Mouse (Mus musculus): ENCODE measurements around the gene Ube2cbp.

The Ube2cbp gene

DNA sequence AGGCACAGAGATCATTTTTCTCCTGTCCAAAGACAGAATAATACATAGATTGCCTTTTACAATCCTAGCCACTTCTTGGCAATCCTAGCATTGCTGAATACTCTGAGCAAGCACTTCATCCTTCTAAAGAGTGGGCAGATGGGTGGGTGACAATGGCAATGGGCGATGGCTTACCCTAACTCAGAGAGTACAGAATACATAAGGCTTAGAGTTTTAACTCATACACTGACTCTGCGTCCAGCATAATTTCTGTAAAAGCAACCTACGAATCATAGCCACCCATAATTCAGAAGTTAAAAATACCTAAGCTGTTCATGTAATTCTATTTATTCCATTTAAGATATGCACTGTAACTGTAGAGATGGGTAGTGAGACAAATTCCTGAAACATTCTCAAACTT is 29.2 kb downstream of the Ube2cbp start:
- DNase-seq (ENCODE audit: low read depth, low spot score): no peak

DNA sequence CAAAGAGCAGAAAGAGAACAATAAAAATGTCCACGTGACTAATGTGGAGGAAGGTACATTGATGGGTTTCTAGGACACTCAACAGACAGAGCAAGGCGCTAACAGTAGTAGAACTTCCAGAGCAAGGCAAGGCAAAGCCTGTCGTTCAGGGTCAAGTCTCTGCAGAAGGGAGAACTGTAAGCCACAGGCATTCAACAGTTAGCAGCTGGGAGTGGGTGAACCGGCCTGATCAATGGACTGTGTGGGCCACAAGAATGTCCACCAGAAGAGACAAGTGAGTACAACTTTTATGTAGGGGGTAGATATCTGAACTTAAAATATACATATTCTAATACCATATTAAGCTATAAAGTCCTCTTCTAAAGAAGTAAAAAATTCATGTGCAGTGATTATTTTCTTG is 41.4 kb downstream of the Ube2cbp start:
- no peak for DNase-seq (ENCODE audit: low read depth, low spot score)

DNA sequence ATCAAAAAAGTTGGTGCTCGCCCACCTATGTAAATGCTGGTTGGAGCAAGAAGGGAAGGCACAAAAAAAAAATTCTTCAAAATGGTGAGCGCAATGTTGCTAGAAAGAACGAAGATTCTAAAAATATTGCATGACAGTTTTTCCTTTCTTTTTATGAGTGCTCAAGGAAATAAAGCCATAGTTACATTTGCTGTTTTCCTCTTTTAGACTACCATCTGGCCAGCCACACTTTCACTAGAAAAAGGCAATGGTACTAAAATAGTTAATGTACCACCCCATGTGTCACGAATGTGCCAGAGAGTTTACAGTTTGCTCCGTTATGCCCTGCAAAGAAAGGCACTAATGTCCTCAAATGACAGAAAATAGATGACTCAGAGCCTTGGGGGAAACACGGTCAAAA is 45.4 kb downstream of the Ube2cbp start:
- no peak for DNase-seq (ENCODE audit: low read depth, low spot score)

DNA sequence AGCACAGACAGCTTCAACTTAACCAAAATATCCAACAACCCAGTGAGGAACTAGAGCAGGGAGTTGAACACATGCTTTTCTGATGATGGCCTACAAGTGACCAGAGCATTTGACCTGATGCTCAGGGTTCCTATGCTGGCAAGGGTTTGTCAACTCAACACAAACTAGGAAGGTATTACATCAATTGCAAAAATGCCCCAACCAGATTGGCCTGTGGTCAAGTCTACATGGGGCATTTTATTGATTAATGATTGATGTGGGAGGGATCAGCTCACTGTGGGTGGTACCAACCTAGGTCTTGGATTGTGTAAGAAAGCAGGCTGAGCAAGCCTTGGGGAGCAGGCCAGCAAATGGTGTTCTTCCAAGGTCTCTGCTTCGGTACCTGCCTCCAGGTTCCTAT is 46.8 kb downstream of the Ube2cbp start:
- DNase-seq (ENCODE audit: low read depth, low spot score): no peak

DNA sequence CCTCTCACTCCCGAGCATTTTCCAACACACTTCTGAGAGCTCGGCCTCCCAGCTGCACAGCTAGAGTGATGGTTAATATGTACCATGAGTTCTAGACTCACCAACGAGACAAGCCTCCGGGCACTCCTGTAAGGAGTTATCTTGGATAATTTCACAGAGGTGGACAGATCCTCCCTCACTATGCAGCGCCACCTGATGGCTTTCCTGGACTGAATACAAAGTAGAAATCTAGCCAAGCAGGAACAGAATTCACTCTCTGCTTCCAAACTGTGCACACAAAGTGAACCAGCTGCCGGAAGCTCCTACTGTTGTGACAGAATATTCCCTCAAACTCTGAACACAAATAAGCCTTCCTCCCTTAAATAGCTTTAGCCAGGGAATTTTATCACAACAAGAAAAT is 69.0 kb downstream of the Ube2cbp start:
- no peak for DNase-seq (ENCODE audit: low read depth, low spot score)

DNA sequence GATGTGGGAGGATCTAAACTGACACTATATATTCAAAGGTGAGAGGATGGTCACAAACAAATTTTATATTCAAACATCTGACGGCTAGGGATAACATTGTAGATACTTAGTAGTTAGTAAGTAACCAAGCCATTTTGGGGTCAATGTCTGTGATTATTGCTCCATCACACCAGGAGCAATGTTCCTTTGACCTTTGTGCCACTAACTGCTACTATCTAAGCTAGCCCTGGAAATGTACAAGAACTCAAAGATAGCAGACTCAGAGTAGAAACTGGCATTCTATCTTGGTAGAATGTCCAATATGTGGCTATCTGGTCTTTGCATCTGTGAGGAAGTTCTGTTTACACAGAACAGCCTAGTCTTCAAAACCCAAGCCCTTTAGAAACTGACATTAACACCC is 69.7 kb downstream of the Ube2cbp start:
- DNase-seq (ENCODE audit: low read depth, low spot score): no peak

DNA sequence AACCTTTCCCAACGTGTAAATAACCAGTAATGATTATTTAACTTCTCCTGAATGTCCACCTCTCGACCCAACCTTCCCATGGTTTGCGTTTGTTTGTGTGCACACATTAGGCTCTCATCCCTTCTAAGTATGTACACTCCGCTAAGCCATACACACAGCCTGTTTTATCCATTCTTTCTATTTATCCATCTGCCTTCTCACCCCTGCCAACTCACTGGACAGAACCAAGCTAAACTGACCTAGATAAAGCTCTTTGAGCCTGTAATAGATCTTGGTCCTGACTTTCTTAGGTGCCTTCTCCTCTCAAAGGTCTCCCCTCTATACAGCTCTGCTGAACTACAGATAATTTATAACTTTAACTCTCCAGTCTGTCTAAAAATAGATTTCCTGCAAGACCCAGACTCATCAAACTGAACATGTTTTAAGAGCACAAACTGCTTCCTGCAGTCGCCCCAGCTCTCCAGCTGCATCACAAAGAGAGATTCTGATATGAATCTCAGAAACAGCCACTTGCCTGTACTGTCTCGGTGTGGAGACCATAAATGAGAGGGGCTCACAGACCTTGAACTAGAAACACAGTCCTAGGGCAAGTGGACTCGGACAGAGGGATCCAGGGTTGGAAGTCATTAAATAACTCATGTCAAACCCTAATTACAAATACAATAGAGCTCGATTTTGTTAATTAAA is 71.0 kb downstream of the Ube2cbp start:
- no peak for DNase-seq (ENCODE audit: low read depth, low spot score)

DNA sequence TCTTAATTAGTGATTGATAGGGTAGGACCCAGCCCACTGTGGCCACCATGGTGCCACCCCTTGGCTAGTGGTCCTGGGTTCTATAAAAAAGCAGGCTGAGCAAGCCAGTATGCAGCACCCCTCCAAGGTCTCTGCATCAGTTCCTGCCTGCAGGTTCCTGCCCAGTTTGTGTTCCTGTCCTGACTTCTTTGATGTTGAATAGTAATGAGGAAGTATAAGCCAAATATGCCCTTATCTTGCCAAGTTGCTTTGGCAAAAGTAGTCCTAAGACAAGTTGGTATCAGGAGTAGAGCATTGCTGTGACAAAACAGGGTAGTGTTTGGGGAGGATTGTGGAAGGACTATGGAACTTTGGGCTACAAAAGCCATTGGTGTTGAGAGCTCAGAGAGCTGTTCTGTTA is 73.3 kb downstream of the Ube2cbp start:
- no peak for DNase-seq (ENCODE audit: low read depth, low spot score)

DNA sequence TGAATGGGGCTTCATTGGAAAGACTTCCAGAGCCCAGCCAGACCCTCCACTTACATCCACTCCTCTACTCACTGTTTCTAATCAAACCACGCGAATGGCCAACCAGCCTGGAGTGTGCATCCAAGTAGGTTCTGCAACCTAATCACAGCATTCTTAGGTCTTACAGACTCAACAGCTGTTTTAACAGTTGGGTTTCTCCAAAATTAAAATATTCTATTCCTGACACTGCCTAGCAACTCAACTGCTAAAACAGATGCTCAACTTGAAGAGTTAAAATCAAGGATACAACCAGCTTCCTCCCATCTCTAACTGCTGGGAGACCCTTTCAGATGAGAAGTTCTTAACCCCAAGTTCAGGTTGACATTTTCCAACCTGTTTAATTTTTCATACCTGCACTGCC is 74.0 kb downstream of the Ube2cbp start:
- DNase-seq (ENCODE audit: low read depth, low spot score): no peak

DNA sequence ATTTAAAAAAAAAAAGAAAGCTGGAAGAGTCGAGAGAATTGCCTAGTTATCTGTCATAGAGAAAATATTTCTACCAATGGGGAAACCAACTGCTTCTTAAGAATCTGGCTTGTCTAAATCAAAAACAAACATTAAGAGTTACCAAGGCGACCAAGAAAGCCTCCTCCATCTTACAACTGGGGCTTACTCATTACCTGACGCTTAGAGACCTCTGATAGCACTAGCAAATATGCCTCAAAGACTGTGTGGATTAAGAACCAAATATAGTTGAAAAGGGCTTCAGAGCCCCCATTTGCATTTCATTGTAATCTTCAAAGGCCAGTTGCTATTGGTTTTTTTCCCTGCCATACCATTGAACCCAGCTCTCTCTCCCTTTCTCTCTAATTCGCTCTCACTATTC is 76.2 kb downstream of the Ube2cbp start:
- DNase-seq (ENCODE audit: low read depth, low spot score): no peak

DNA sequence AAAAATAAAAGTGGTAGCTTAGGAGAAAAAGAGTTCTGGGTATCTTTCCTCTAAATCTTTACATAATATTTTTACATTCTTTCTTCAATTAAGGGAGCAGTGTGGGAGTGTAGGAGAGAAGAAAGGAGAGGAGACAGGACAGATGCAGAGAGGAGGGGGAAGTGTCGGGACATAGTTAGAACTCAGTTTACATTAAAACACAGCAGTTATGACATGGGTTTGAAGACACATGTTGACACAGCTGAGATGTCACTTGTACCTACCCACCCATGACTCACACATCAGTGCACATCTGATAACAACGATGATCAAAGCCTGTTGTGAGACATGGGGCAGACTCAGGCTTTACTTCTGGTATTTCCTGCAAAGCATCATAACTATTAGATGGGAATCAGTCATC is 87.8 kb downstream of the Ube2cbp start:
- no peak for DNase-seq (ENCODE audit: low read depth, low spot score)

DNA sequence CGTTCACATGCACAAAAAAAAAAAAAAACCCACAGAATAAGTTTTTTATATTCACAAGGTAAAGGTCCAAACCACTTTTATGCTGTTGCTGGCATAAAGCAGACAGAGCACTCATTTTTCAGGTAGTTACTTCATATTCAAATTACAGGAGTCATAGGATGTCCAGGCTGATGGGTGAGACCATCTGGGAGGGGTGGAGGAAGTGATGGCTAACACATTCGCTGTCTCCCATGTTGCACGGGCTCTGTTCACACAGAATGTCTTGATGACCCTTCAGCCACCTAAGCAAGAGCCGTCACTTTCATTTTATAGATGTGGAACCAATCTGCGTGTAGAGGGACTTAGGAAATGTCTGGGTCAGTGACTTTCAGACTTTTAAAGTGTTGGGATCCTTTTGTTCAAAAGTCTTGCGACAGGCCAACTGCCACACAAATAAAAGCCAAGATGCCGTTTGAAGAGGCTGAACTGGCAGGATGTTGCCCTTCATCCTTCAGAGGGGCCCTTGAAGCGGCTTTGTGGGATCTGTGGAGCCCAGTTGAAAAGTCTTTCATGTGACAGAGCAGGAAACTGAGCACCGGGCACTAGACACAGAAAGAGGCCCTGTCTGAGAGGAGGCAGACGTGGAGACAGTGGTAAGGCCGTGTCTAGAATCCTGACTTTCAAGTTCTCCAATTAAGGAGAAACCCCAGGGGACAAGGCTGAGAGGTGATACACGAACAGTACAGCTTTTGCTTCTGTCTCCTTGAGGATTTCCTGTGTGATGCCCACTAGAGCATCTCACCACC is 91.8 kb downstream of the Ube2cbp start:
- no peak for DNase-seq (ENCODE audit: low read depth, low spot score)

DNA sequence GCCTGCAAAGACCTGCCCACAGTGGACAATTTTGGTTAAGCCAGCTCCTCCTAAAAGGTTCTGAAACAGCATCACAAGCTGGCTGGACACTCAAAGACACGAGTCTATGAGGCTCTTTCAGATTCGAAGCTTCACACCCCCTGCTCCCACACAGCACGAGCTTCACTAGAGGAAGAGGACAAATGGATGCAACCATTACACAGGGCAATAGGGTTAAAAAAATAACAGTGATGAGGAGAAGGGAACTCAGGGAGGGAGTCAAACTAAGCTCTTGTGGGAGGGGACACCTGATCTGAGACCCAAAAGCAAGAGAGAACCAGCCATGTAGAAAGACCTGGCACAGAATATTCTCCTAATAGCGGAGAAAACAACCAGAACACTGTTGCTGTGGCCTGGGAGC is 95.5 kb downstream of the Ube2cbp start:
- DNase-seq (ENCODE audit: low read depth, low spot score): no peak

DNA sequence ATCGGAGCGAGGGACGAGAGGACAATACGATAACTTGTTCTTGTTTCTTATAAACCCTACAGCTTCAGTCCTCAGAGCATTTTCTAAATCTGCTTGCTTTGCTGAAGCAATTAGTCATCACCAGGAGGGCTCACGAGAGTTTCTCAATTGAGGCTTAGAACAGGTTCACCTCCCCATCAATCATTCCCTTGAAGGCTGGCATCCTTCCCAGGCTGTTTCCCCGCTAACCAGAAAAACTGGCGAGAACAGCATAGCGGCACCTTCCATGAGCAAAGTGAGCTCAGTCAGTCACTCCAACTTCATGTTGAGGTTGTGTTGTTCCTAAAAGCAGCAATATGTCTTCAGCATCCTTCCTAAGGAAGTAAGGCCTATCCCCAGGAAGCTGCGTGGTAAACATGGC is 104.2 kb downstream of the Ube2cbp start:
- no peak for DNase-seq (ENCODE audit: low read depth, low spot score)

DNA sequence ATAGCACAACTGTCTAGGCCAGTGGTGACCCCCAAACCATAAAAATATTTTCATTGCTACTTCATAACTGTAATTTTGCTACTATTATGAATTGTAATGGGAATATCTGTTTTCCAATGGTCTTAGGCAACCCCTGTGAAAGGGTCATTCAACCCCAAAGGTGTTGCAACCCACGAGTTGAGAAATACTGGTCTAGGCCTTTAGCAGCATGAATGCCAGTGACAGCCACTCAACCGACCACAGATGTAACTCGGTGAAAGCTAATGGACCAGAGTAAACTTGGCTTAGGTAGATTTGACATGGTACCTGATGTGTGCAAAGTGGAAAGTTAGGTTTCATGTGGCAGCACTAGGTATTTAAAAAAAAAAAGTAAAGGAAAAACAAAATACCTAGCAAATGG is 108.9 kb downstream of the Ube2cbp start:
- DNase-seq (ENCODE audit: low read depth, low spot score): no peak

DNA sequence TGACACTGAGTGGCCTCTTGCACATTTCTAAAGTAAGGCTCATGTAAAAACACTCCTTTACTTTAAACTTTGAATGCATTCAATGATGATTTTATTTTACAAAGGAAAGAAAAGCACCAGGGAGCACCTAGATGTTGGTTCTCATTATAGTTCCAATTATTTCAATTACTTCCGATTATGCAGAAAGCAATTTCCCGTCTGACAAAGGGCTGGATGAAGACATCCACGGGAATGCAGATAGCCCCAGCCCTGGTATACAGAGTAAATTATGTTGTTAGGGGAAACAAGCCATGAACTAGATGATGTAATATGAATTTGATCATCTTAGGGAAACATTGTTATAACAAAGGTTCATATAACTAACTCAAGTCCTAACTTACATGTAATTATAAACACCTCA is 113.3 kb downstream of the Ube2cbp start:
- DNase-seq (ENCODE audit: low read depth, low spot score): no peak

DNA sequence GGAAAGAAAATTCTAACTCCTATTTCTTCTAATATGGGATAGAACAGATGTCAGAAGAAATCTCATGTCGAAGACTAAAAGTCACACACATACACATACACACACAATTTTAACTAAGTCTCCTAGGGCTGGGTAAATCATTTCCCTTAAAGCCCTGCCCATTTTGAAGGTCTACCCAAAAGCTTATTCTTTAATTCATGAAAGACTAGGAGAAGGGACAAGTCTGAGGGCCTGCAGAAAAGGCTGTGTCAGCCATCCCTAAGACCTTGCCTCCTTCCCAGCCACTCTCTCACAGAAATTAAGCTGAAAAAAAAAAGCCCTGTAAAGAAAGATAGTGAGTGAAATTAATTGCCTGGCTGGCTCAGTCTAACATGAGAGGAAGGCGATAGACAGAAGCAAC is 128.0 kb downstream of the Ube2cbp start:
- no peak for DNase-seq (ENCODE audit: low read depth, low spot score)

DNA sequence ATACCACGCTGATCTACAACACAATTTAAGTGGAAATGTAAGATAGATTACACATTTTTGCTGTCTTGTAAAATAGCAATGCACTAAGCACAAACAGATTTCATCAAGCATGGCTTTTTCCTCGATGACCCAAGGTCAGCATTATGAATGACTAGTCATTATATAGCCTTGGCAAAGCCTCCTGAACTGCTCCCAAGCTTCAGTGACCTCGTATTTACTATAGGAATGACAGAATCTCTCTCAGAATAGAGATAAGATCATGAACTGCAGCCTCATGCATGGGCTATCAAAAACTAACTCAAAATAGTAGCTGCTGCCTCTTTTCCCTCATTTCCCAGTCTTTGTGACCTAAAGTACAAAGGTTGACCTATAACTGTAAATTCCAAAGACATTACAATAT is 128.4 kb downstream of the Ube2cbp start:
- no peak for DNase-seq (ENCODE audit: low read depth, low spot score)

DNA sequence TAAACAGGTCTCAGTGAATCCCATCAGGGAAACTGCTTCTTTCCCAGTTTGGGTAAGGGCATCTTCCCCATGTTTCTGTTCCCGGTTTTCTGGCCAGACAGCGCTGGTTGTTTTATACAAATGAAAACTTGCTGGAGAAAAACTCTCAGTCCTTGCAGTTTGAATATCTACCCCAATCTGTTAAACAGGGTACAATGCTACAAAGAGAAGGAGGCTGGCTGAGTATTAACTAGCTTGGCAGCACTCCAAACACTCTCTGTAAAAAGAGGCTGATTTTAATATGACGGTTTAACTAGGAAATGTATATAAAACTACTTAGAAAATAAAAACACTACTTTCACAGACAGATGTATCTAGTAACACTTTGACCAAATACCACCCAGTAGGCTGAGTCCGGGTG is 129.2 kb downstream of the Ube2cbp start:
- DNase-seq (ENCODE audit: low read depth, low spot score): no peak

DNA sequence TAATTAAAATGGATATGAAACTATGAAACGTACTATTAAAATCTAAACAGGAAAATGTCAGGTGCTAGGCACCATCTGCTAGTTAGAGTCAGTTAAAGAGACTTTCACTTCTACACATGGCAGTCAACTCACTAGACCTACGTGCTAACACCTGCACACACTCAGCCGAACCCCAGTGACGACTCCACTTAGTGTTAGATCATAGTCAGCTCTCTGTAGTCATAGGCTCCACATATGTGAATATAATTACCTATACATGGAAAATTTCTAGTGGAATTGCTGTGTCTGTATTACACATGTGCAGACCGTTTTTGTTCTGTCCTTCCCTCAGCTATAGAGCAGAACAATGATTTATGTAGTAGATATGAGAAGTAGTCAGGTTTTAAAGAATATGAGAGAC is 130.4 kb downstream of the Ube2cbp start:
- no peak for DNase-seq (ENCODE audit: low read depth, low spot score)

DNA sequence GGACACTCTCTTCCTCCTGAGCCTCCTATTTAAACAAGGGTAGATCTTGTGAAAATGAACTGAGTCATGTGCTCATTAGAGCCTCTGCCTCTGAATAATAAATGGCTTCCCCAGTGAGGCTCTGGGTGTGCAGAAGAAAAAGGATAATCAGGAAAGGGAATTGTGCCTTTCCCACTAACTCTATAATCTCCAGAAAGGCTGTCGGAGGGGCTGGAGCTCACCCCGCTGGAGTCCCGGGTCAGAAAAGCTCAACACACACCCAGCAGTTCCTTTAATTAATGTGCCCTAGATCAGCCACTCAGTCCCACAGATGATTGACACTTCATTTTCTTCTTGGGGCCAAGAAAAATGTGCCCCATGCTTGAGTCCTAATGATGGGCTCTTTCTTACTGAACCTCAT is 134.2 kb downstream of the Ube2cbp start:
- DNase-seq (ENCODE audit: low read depth, low spot score): no peak

DNA sequence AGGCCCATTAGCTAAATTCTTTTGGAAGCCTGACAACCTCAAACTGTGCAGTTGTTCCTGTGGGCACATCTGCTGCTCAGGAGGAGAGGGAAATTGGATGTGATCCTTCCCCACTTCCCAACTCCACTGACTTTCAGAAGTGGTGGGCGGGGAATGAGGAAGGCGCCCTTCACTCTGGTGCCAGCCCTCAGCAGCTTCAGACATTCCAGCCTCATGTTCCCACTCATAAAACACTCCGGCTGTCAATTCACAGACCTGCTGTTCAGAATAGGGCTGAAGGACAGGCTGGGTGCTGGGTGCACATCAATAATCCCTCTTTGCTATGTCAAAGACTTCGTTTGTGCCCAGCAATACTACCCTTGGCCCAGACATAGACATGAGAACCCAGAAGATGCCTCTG is 136.5 kb downstream of the Ube2cbp start:
- no peak for DNase-seq (ENCODE audit: low read depth, low spot score)

DNA sequence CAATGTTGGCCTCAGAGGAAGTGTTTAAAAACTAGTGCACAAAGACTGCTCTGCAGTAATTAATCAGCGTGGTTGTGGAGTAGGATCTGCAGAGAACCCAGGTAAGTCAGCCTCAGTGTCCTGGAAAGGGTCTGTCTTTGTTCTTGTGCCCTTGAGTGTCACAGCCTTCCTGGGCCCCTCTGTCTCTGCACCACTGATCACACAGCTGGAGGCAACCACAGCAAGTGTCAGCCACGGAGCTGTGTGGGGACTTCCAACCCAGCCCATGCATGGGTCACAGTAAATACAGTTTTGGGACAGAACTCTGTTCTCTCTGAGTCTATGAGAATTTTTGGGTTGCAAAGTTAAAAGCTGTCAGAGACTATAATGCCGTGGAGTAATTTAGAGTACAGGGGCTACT is 137.4 kb downstream of the Ube2cbp start:
- no peak for DNase-seq (ENCODE audit: low read depth, low spot score)

DNA sequence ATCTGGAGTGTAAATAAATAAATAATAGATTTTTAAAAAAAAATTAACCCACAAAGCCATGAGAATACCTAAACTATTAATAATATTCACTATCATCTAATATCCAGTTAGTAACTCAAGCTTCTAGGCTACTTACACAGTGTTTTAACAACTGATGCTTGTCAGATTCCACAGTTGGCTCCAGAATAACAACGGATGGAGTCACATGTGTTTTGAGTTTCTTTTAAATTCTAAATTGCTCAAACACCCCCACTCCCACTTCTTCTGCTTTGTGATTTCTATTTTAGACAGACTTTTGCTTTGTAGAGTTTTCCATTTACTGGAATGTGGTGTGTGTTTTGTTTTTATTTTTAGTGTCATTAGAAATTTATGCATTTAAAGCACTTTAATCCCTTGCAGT is 140.0 kb downstream of the Ube2cbp start:
- no peak for DNase-seq (ENCODE audit: low read depth, low spot score)

Data from ZHBTc4 (cell line).